Mouse (Mus musculus) bone marrow macrophage, adult 2 months (primary cell): ENCODE measurements around the gene Cuedc1.

Experiments used
- CTCF ChIP-seq: IDR thresholded peaks from 2 replicates; pipeline ENCODE4 v1.5.1; 2012; ENCODE audit warnings: low read depth, mild to moderate bottlenecking, low read length, moderate library complexity
- POLR2A ChIP-seq: IDR thresholded peaks from 2 replicates; pipeline ENCODE4 v1.6.1; 2012; ENCODE audit warnings: mild to moderate bottlenecking, low read depth, low read length, borderline replicate concordance

- no peak for TF ChIP-seq CTCF
- TF ChIP-seq POLR2A, result no peak
Measured at GRCm38 (mm10) chr11:88146264-88147060, 48.6 kb downstream of the Cuedc1 start.
